Mouse (Mus musculus) hindbrain, embryonic 13.5 days (tissue): ENCODE measurements at regions not wholly inside any gene's neighbourhood (a gene's known extent, or its start where the extent isn't known, plus 50 kb on each side); places are given as distances from the start of the nearest gene placed in this dataset.
A peak's percentile ranks its signal among the peaks of the same experiment; 100 is the strongest.
"Not testable (repeated sequence)": the region's sequence is repeated elsewhere in the genome, so short reads cannot be mapped to it uniquely, and the experiment has no call there.

Experiments used
- ATAC-seq: fragments of 200-750 bp; cut with Nextera tagmentation; 2 replicates; pipeline ENCODE4 v1.8.0; 2017; ENCODE audit warnings: moderate TSS enrichment; ENCODE audit not compliant: low FRiP score
- H3K27ac ChIP-seq: fragments of 300-500 bp; sonication (generic); 2 replicates; pipeline ENCODE4 v1.5.1; 2015; ENCODE audit warnings: inconsistent platforms, mild to moderate bottlenecking, moderate library complexity
- H3K27me3 ChIP-seq: fragments of 300-500 bp; sonication (generic); 2 replicates; pipeline ENCODE4 v1.6.1; 2015; ENCODE audit warnings: mild to moderate bottlenecking, inconsistent platforms
- H3K36me3 ChIP-seq: fragments of 300-500 bp; sonication (generic); 2 replicates; pipeline ENCODE4 v1.6.1; 2015; ENCODE audit warnings: mild to moderate bottlenecking, inconsistent platforms
- H3K4me1 ChIP-seq: fragments of 300-500 bp; sonication (generic); replicated peaks from 2 replicates; pipeline ENCODE4 v1.6.1; 2015; ENCODE audit warnings: inconsistent platforms
- H3K4me2 ChIP-seq: fragments of 300-500 bp; sonication (generic); 2 replicates; pipeline ENCODE4 v1.6.1; 2015; ENCODE audit warnings: inconsistent platforms, mild to moderate bottlenecking, moderate library complexity
- H3K4me3 ChIP-seq: fragments of 300-500 bp; sonication (generic); 2 replicates; pipeline ENCODE4 v1.5.1; 2015; ENCODE audit warnings: mild to moderate bottlenecking, inconsistent platforms
- H3K9ac ChIP-seq: fragments of 300-500 bp; sonication (generic); 2 replicates; pipeline ENCODE4 v1.6.1; 2015; ENCODE audit warnings: mild to moderate bottlenecking, inconsistent platforms
- H3K9me3 ChIP-seq: fragments of 300-500 bp; sonication (generic); 2 replicates; pipeline ENCODE4 v1.6.1; 2016; ENCODE audit warnings: inconsistent platforms
- WGBS: fragments of 180-500 bp; shearing (Covaris S2); methylation state at CpG from one replicate; pipeline ENCODE4 v1.1.7; 2015; 5-methylcytosine and 5-hydroxymethylcytosine counted together

- no peak overlapping the region for H3K9ac ChIP-seq
- no peaks in the 10 kb centered on the region for H3K4me1 ChIP-seq
- no peaks in the 10 kb centered on the region for H3K27me3 ChIP-seq
- no peak overlapping the region for H3K27ac ChIP-seq
- no peak overlapping the region for H3K4me3 ChIP-seq
- H3K9me3 ChIP-seq = no peaks in the 10 kb centered on the region
- no peaks in the 10 kb centered on the region for H3K36me3 ChIP-seq
- ATAC-seq = no peak
- no peak overlapping the region for H3K4me2 ChIP-seq
These were observed 1878.9 kb upstream of the Flrt2 start for GRCm38 (mm10) chr12:93812963-93813733.

- Histone ChIP-seq H3K27ac (no peak overlapping the region), H3K9me3 (no peaks in the 10 kb centered on the region), H3K4me2 (no peak overlapping the region), H3K4me1 (peaks cover 4% of the 10 kb centered on the region; the same call in 1 of the 2 replicates), H3K27me3 (peaks cover 4% of the 10 kb centered on the region; the same call in 1 of the 2 replicates), H3K9ac (no peak overlapping the region), H3K36me3 (no peaks in the 10 kb centered on the region), H3K4me3 (no peak overlapping the region)
- peak; percentile 77 for ATAC-seq
- WGBS = 44% methylated on average over 1 of the region's 1 CpGs
These were observed 1841.0 kb upstream of the Flrt2 start for GRCm38 (mm10) chr12:93850944-93851520.

- H3K27me3 ChIP-seq = peaks cover 4% of the 10 kb centered on the region; the same call in 1 of the 2 replicates
- no peak overlapping the region for H3K4me3 ChIP-seq
- no peaks in the 10 kb centered on the region for H3K9me3 ChIP-seq
- H3K36me3 ChIP-seq = no peaks in the 10 kb centered on the region
- ATAC-seq = no peak
- peaks cover 4% of the 10 kb centered on the region; the same call in 1 of the 2 replicates for H3K4me1 ChIP-seq
- H3K9ac ChIP-seq = no peak overlapping the region
- no peak overlapping the region for H3K27ac ChIP-seq
- WGBS = 69% methylated on average over 1 of the region's 1 CpGs
- no peak overlapping the region for H3K4me2 ChIP-seq
These were observed 1840.4 kb upstream of the Flrt2 start for GRCm38 (mm10) chr12:93851660-93852059.

GRCm38 (mm10) chr12:93885946-93886345 is 1806.1 kb upstream of the Flrt2 start:
- no peaks in the 10 kb centered on the region for H3K4me1 ChIP-seq
- H3K27ac ChIP-seq = no peak overlapping the region
- no peaks in the 10 kb centered on the region for H3K9me3 ChIP-seq
- H3K9ac ChIP-seq = no peak overlapping the region
- H3K36me3 ChIP-seq = no peaks in the 10 kb centered on the region
- H3K4me3 ChIP-seq = no peak overlapping the region
- ATAC-seq = no peak
- no peaks in the 10 kb centered on the region for H3K27me3 ChIP-seq
- no peak overlapping the region for H3K4me2 ChIP-seq
- WGBS = 61% methylated on average over 2 of the region's 2 CpGs

- H3K9ac ChIP-seq = no peak overlapping the region
- no peak for ATAC-seq
- H3K4me1 ChIP-seq = no peaks in the 10 kb centered on the region
- H3K4me3 ChIP-seq = no peak overlapping the region
- H3K9me3 ChIP-seq = no peaks in the 10 kb centered on the region
- no peak overlapping the region for H3K4me2 ChIP-seq
- no peaks in the 10 kb centered on the region for H3K36me3 ChIP-seq
- WGBS = 82% methylated on average over 3 of the region's 3 CpGs
- no peak overlapping the region for H3K27ac ChIP-seq
- H3K27me3 ChIP-seq = no peaks in the 10 kb centered on the region
These were observed 1801.9 kb upstream of the Flrt2 start for GRCm38 (mm10) chr12:93890109-93890508.

GRCm38 (mm10) chr12:93928541-93929238 is 1763.3 kb upstream of the Flrt2 start:
- not testable (repeated sequence) for H3K4me2 ChIP-seq, H3K9ac ChIP-seq, H3K4me1 ChIP-seq, H3K9me3 ChIP-seq, H3K27ac ChIP-seq, H3K4me3 ChIP-seq, H3K27me3 ChIP-seq, H3K36me3 ChIP-seq
- WGBS = 89% methylated on average over 1 of the region's 27 CpGs
- peak; percentile 89 for ATAC-seq

- not testable (repeated sequence) for H3K4me3 ChIP-seq, H3K36me3 ChIP-seq, H3K4me2 ChIP-seq, H3K27ac ChIP-seq, H3K9ac ChIP-seq, H3K4me1 ChIP-seq, H3K9me3 ChIP-seq, H3K27me3 ChIP-seq
- 96% methylated on average over 5 of the region's 7 CpGs for WGBS
- peak; percentile 75; the same call in 1 of the 2 replicates for ATAC-seq
These were observed 1762.8 kb upstream of the Flrt2 start for GRCm38 (mm10) chr12:93929239-93929563.

- H3K4me3 ChIP-seq, H3K4me2 ChIP-seq, H3K36me3 ChIP-seq, H3K27ac ChIP-seq, H3K27me3 ChIP-seq, H3K4me1 ChIP-seq, H3K9ac ChIP-seq, ATAC-seq, H3K9me3 ChIP-seq: not testable (repeated sequence)
- WGBS = 95% methylated on average over 11 of the region's 11 CpGs
These were observed 1761.8 kb upstream of the Flrt2 start for GRCm38 (mm10) chr12:93930242-93930641.

- 78% methylated on average over 1 of the region's 1 CpGs for WGBS
- Histone ChIP-seq H3K27me3 (no peaks in the 10 kb centered on the region), H3K27ac (no peak overlapping the region), H3K4me1 (no peaks in the 10 kb centered on the region), H3K4me2 (no peak overlapping the region), H3K36me3 (no peaks in the 10 kb centered on the region), H3K9me3 (no peaks in the 10 kb centered on the region), H3K4me3 (no peak overlapping the region), H3K9ac (no peak overlapping the region)
- no peak for ATAC-seq
These were observed 1731.2 kb upstream of the Flrt2 start for GRCm38 (mm10) chr12:93960869-93961268.

GRCm38 (mm10) chr12:93981307-93981706 is 1710.7 kb upstream of the Flrt2 start:
- no peaks in the 10 kb centered on the region for H3K27me3 ChIP-seq
- no peaks in the 10 kb centered on the region for H3K4me1 ChIP-seq
- H3K27ac ChIP-seq = no peak overlapping the region
- no peaks in the 10 kb centered on the region for H3K9me3 ChIP-seq
- H3K4me3 ChIP-seq = no peak overlapping the region
- ATAC-seq = no peak
- H3K9ac ChIP-seq = no peak overlapping the region
- WGBS = 62% methylated on average over 1 of the region's 1 CpGs
- no peaks in the 10 kb centered on the region for H3K36me3 ChIP-seq
- no peak overlapping the region for H3K4me2 ChIP-seq

GRCm38 (mm10) chr12:93991531-93991930 is 1700.5 kb upstream of the Flrt2 start:
- no peak for ATAC-seq
- no peaks in the 10 kb centered on the region for H3K9me3 ChIP-seq
- 83% methylated on average over 1 of the region's 1 CpGs for WGBS

GRCm38 (mm10) chr12:93993875-93994274 is 1698.2 kb upstream of the Flrt2 start:
- Histone ChIP-seq H3K4me2 (no peak overlapping the region), H3K9me3 (no peaks in the 10 kb centered on the region), H3K36me3 (no peaks in the 10 kb centered on the region), H3K27ac (no peak overlapping the region), H3K27me3 (no peaks in the 10 kb centered on the region), H3K4me1 (no peaks in the 10 kb centered on the region), H3K4me3 (no peak overlapping the region), H3K9ac (no peak overlapping the region)
- 88% methylated on average over 6 of the region's 6 CpGs for WGBS
- no peak for ATAC-seq

More at GRCm38 (mm10) chr12:93991531-93991930, 1700.5 kb upstream of the Flrt2 start:
- no peaks in the 10 kb centered on the region for H3K4me1 ChIP-seq
- no peaks in the 10 kb centered on the region for H3K36me3 ChIP-seq
- no peak overlapping the region for H3K27ac ChIP-seq
- no peak overlapping the region for H3K9ac ChIP-seq
- no peak overlapping the region for H3K4me2 ChIP-seq
- H3K4me3 ChIP-seq = no peak overlapping the region
- H3K27me3 ChIP-seq = no peaks in the 10 kb centered on the region

GRCm38 (mm10) chr12:94015946-94016345 is 1676.1 kb upstream of the Flrt2 start:
- Histone ChIP-seq H3K27me3 (no peaks in the 10 kb centered on the region), H3K9ac (no peak overlapping the region), H3K4me1 (no peaks in the 10 kb centered on the region), H3K27ac (no peak overlapping the region), H3K4me3 (no peak overlapping the region), H3K9me3 (no peaks in the 10 kb centered on the region), H3K4me2 (no peak overlapping the region), H3K36me3 (no peaks in the 10 kb centered on the region)
- ATAC-seq = no peak
